Mouse (Mus musculus): Measurements from ENCODE around the gene Rbp7. TPM values are rescaled to one million over a fixed set of nuclear protein-coding genes. Genes with fewer than 3 reads are reported as not detected.
A peak's percentile ranks its signal among the peaks of the same experiment; 100 is the strongest.

The Rbp7 gene
- polyA plus RNA-seq, 1 experiment = not detected

GRCm38 (mm10) chr4:149450636-149451035 lies 4.1 kb downstream of the Rbp7 start:
- Histone ChIP-seq H3K79me2 (ENCODE audit: control insufficient read depth, insufficient read depth) (no peaks in the 10 kb centered on the region), H3K36me3 (ENCODE audit: control insufficient read depth, insufficient read depth) (no peaks in the 10 kb centered on the region), H3K79me3 (ENCODE audit: low read depth) (no peaks in the 10 kb centered on the region), H3ac (ENCODE audit: control insufficient read depth, insufficient read length, low read depth) (no peak overlapping the region), H3K27me3 (ENCODE audit: control insufficient read depth, insufficient read depth, insufficient read length) (no peaks in the 10 kb centered on the region), H3K4me3 (ENCODE audit: insufficient read depth, poor library complexity, severe bottlenecking) (no peak overlapping the region)
- TF ChIP-seq CTCF (IDR thresholded peaks at IDR 0.05; ENCODE audit: control insufficient read depth, insufficient read depth, insufficient read length) (no peak), MAX (IDR thresholded peaks at IDR 0.05) (no peak), CEBPB (IDR thresholded peaks at IDR 0.05; ENCODE audit: low read depth) (no peak), MYOG (IDR thresholded peaks at IDR 0.05; ENCODE audit: control insufficient read depth, extremely low read depth, insufficient read length) (no peak), FOSL1 (IDR thresholded peaks at IDR 0.05; ENCODE audit: insufficient read depth, low read length, poor library complexity, severe bottlenecking) (no peak), MYOD1 (IDR thresholded peaks at IDR 0.05; ENCODE audit: control insufficient read depth, insufficient read length, low read depth) (no peak), USF1 (IDR thresholded peaks at IDR 0.05; ENCODE audit: low read depth) (no peak)

GRCm38 (mm10) chr4:149446309-149446708 lies 8.5 kb downstream of the Rbp7 start:
- no peak overlapping the region for H3K4me3 ChIP-seq (ENCODE audit: insufficient read depth, poor library complexity, severe bottlenecking)
- H3K27me3 ChIP-seq (ENCODE audit: control insufficient read depth, insufficient read depth, insufficient read length) = no peaks in the 10 kb centered on the region
- no peak overlapping the region for H3ac ChIP-seq (ENCODE audit: control insufficient read depth, insufficient read length, low read depth)
- no peaks in the 10 kb centered on the region for H3K79me3 ChIP-seq (ENCODE audit: low read depth)
- no peaks in the 10 kb centered on the region for H3K36me3 ChIP-seq (ENCODE audit: control insufficient read depth, insufficient read depth)
- TF ChIP-seq USF1 (IDR thresholded peaks at IDR 0.05; ENCODE audit: low read depth) = no peak
- TF ChIP-seq CTCF (IDR thresholded peaks at IDR 0.05; ENCODE audit: control insufficient read depth, insufficient read depth, insufficient read length) = no peak
- no peak for TF ChIP-seq CEBPB (IDR thresholded peaks at IDR 0.05; ENCODE audit: low read depth)
- TF ChIP-seq MAX (IDR thresholded peaks at IDR 0.05) = no peak
- TF ChIP-seq MYOG (IDR thresholded peaks at IDR 0.05; ENCODE audit: control insufficient read depth, extremely low read depth, insufficient read length) = no peak
- H3K79me2 ChIP-seq (ENCODE audit: control insufficient read depth, insufficient read depth) = no peaks in the 10 kb centered on the region

- Histone ChIP-seq H3K36me3 (ENCODE audit: control insufficient read depth, insufficient read depth) (no peaks in the 10 kb centered on the region), H3ac (ENCODE audit: control insufficient read depth, insufficient read length, low read depth) (no peak overlapping the region), H3K79me3 (ENCODE audit: low read depth) (no peaks in the 10 kb centered on the region), H3K79me2 (ENCODE audit: control insufficient read depth, insufficient read depth) (no peaks in the 10 kb centered on the region), H3K27me3 (ENCODE audit: control insufficient read depth, insufficient read depth, insufficient read length) (no peaks in the 10 kb centered on the region), H3K4me3 (ENCODE audit: insufficient read depth, poor library complexity, severe bottlenecking) (no peak overlapping the region)
- TF ChIP-seq FOSL1 (IDR thresholded peaks at IDR 0.05; ENCODE audit: insufficient read depth, low read length, poor library complexity, severe bottlenecking) (no peak), CTCF (IDR thresholded peaks at IDR 0.05; ENCODE audit: control insufficient read depth, insufficient read depth, insufficient read length) (no peak), MYOG (IDR thresholded peaks at IDR 0.05; ENCODE audit: control insufficient read depth, extremely low read depth, insufficient read length) (no peak), MAX (IDR thresholded peaks at IDR 0.05) (no peak)
Measured at GRCm38 (mm10) chr4:149445868-149446267, 8.9 kb downstream of the Rbp7 start.

GRCm38 (mm10) chr4:149444964-149445701 lies 9.6 kb downstream of the Rbp7 start:
- Histone ChIP-seq H3K79me2 (ENCODE audit: control insufficient read depth, insufficient read depth) (no peaks in the 10 kb centered on the region), H3K27me3 (ENCODE audit: control insufficient read depth, insufficient read depth, insufficient read length) (no peaks in the 10 kb centered on the region), H3K79me3 (ENCODE audit: low read depth) (no peaks in the 10 kb centered on the region), H3K36me3 (ENCODE audit: control insufficient read depth, insufficient read depth) (no peaks in the 10 kb centered on the region), H3K4me3 (ENCODE audit: insufficient read depth, poor library complexity, severe bottlenecking) (no peak overlapping the region), H3ac (ENCODE audit: control insufficient read depth, insufficient read length, low read depth) (peak overlapping the region; percentile 2)
- TF ChIP-seq USF1 (IDR thresholded peaks at IDR 0.05; ENCODE audit: low read depth) (peak; percentile 65), MYOD1 (IDR thresholded peaks at IDR 0.05; ENCODE audit: control insufficient read depth, insufficient read length, low read depth) (peak; percentile 81), CTCF (IDR thresholded peaks at IDR 0.05; ENCODE audit: control insufficient read depth, insufficient read depth, insufficient read length) (peak; percentile 97), MAX (IDR thresholded peaks at IDR 0.05) (peak; percentile 100), FOSL1 (IDR thresholded peaks at IDR 0.05; ENCODE audit: insufficient read depth, low read length, poor library complexity, severe bottlenecking) (no peak), MYOG (IDR thresholded peaks at IDR 0.05; ENCODE audit: control insufficient read depth, extremely low read depth, insufficient read length) (no peak)

- TF ChIP-seq USF1 (IDR thresholded peaks at IDR 0.05; ENCODE audit: low read depth) = no peak
- no peak for TF ChIP-seq MYOD1 (IDR thresholded peaks at IDR 0.05; ENCODE audit: control insufficient read depth, insufficient read length, low read depth)
- no peak for TF ChIP-seq MAX (IDR thresholded peaks at IDR 0.05)
- no peak for TF ChIP-seq FOSL1 (IDR thresholded peaks at IDR 0.05; ENCODE audit: insufficient read depth, low read length, poor library complexity, severe bottlenecking)
- TF ChIP-seq CEBPB (IDR thresholded peaks at IDR 0.05; ENCODE audit: low read depth) = no peak
- no peak for TF ChIP-seq MYOG (IDR thresholded peaks at IDR 0.05; ENCODE audit: control insufficient read depth, extremely low read depth, insufficient read length)
- no peak for TF ChIP-seq CTCF (IDR thresholded peaks at IDR 0.05; ENCODE audit: control insufficient read depth, insufficient read depth, insufficient read length)
- Histone ChIP-seq H3K79me3 (ENCODE audit: low read depth) (no peaks in the 10 kb centered on the region), H3ac (ENCODE audit: control insufficient read depth, insufficient read length, low read depth) (no peak overlapping the region), H3K79me2 (ENCODE audit: control insufficient read depth, insufficient read depth) (no peaks in the 10 kb centered on the region), H3K4me3 (ENCODE audit: insufficient read depth, poor library complexity, severe bottlenecking) (no peak overlapping the region), H3K36me3 (ENCODE audit: control insufficient read depth, insufficient read depth) (no peaks in the 10 kb centered on the region), H3K27me3 (ENCODE audit: control insufficient read depth, insufficient read depth, insufficient read length) (no peaks in the 10 kb centered on the region)
Measured at GRCm38 (mm10) chr4:149444465-149444864, 10.3 kb downstream of the Rbp7 start.

GRCm38 (mm10) chr4:149442436-149442835 lies 12.3 kb downstream of the Rbp7 start:
- no peak for TF ChIP-seq MYOD1 (IDR thresholded peaks at IDR 0.05; ENCODE audit: control insufficient read depth, insufficient read length, low read depth)
- TF ChIP-seq MYOG (IDR thresholded peaks at IDR 0.05; ENCODE audit: control insufficient read depth, extremely low read depth, insufficient read length) = no peak
- TF ChIP-seq USF1 (IDR thresholded peaks at IDR 0.05; ENCODE audit: low read depth) = no peak
- TF ChIP-seq FOSL1 (IDR thresholded peaks at IDR 0.05; ENCODE audit: insufficient read depth, low read length, poor library complexity, severe bottlenecking) = no peak
- no peak for TF ChIP-seq CTCF (IDR thresholded peaks at IDR 0.05; ENCODE audit: control insufficient read depth, insufficient read depth, insufficient read length)
- no peak for TF ChIP-seq MAX (IDR thresholded peaks at IDR 0.05)
- no peak for TF ChIP-seq CEBPB (IDR thresholded peaks at IDR 0.05; ENCODE audit: low read depth)
- no peaks in the 10 kb centered on the region for H3K79me3 ChIP-seq (ENCODE audit: low read depth)
- no peak overlapping the region for H3K4me3 ChIP-seq (ENCODE audit: insufficient read depth, poor library complexity, severe bottlenecking)
- H3K36me3 ChIP-seq (ENCODE audit: control insufficient read depth, insufficient read depth) = no peaks in the 10 kb centered on the region
- no peaks in the 10 kb centered on the region for H3K27me3 ChIP-seq (ENCODE audit: control insufficient read depth, insufficient read depth, insufficient read length)
- no peaks in the 10 kb centered on the region for H3K79me2 ChIP-seq (ENCODE audit: control insufficient read depth, insufficient read depth)
- H3ac ChIP-seq (ENCODE audit: control insufficient read depth, insufficient read length, low read depth) = no peak overlapping the region

Data from C2C12 (cell line).